Mouse (Mus musculus) forebrain, postnatal 0 days (tissue): Measurements from ENCODE around the gene Sgms1. TPM values are rescaled to one million over a fixed set of nuclear protein-coding genes. Genes with fewer than 3 reads are reported as not detected.

Source experiments
- ATAC-seq: fragments of 200-750 bp; cut with Nextera tagmentation; 2 replicates; pipeline ENCODE4 v1.8.0; 2017; ENCODE audit warnings: mild to moderate bottlenecking, moderate library complexity
- DNase-seq: peaks from one replicate; pipeline ENCODE4 v3.0.0-alpha.2; 2015
- H3K27ac ChIP-seq: fragments of 300-500 bp; sonication (generic); 2 replicates; pipeline ENCODE4 v1.5.1; 2014; ENCODE audit warnings: low read depth, mild to moderate bottlenecking, antibody characterized with exemption, low read length, moderate library complexity, mixed read lengths
- H3K27me3 ChIP-seq: fragments of 300-500 bp; sonication (generic); 2 replicates; pipeline ENCODE4 v1.6.1; 2014; ENCODE audit warnings: mild to moderate bottlenecking, low read length, mixed read lengths; ENCODE audit not compliant: insufficient read depth
- H3K36me3 ChIP-seq: fragments of 300-500 bp; sonication (generic); 2 replicates; pipeline ENCODE4 v1.6.1; 2014; ENCODE audit warnings: mild to moderate bottlenecking, moderate library complexity; ENCODE audit not compliant: insufficient read depth
- H3K4me1 ChIP-seq: fragments of 300-500 bp; sonication (generic); 2 replicates; pipeline ENCODE4 v1.6.1; 2014; ENCODE audit warnings: antibody characterized with exemption; ENCODE audit not compliant: insufficient read depth
- H3K4me2 ChIP-seq: fragments of 300-500 bp; sonication (generic); 2 replicates; pipeline ENCODE4 v1.6.1; 2014; ENCODE audit warnings: low read depth, mild to moderate bottlenecking, moderate library complexity
- H3K4me3 ChIP-seq: fragments of 300-500 bp; sonication (generic); 2 replicates; pipeline ENCODE4 v1.5.1; 2014; ENCODE audit warnings: low read depth, low read length, mixed read lengths
- H3K9ac ChIP-seq: fragments of 300-500 bp; sonication (generic); 2 replicates; pipeline ENCODE4 v1.6.1; 2014; ENCODE audit warnings: mild to moderate bottlenecking
- H3K9me3 ChIP-seq: fragments of 300-500 bp; sonication (generic); 2 replicates; pipeline ENCODE4 v1.6.1; 2016; ENCODE audit warnings: low read length
- CTCF ChIP-seq: sonication (generic); IDR thresholded peaks from 2 replicates; pipeline ENCODE4 v1.5.1; 2016; ENCODE audit warnings: antibody characterized with exemption, control low read depth, low read depth
- WGBS: fragments of 180-500 bp; shearing (Covaris S2); extraction: QIAGEN DNeasy Blood & Tissue Kit; methylation state at CpG from one replicate; pipeline ENCODE4 v1.1.7; 2014; 5-methylcytosine and 5-hydroxymethylcytosine counted together
- polyA plus RNA-seq: library from polyadenylated mRNA; unstranded; fragments of >200 nt; fragmentation: Nextera tagmentation; extraction: Ambion mirVana; gene quantifications from 2 replicates; pipeline ENCODE4 v1.2.1, GENCODE M21; 2015
- total RNA-seq: library from RNA; depleted of rRNA; stranded (reverse); fragments of >200 nt; gene quantifications from 2 replicates; pipeline ENCODE4 v1.2.3, GENCODE M21; 2014

Gene Sgms1
- total and polyA plus RNA-seq, 2 experiments from 2014 or later = 17.0 to 27.2 TPM

GRCm38 (mm10) chr19:32292782-32293776, 96.4 kb downstream of the Sgms1 start:
- no peak overlapping the region for H3K4me3 ChIP-seq
- no peak for TF ChIP-seq CTCF
- no peaks in the 10 kb centered on the region for H3K4me1 ChIP-seq
- no peak overlapping the region for H3K9ac ChIP-seq
- WGBS = 87% methylated on average over 12 of the region's 12 CpGs
- H3K36me3 ChIP-seq = no peaks in the 10 kb centered on the region
- H3K27ac ChIP-seq = no peak overlapping the region
- DNase-seq = no peak
- no peak overlapping the region for H3K4me2 ChIP-seq
- no peaks in the 10 kb centered on the region for H3K27me3 ChIP-seq
- no peaks in the 10 kb centered on the region for H3K9me3 ChIP-seq
- ATAC-seq = no peak

- no peak for TF ChIP-seq CTCF
- DNase-seq = peak; percentile 38
- WGBS = 52% methylated on average over 12 of the region's 12 CpGs
- Histone ChIP-seq H3K4me1 (no peaks in the 10 kb centered on the region), H3K27ac (no peak overlapping the region), H3K9ac (no peak overlapping the region), H3K4me3 (no peak overlapping the region), H3K27me3 (no peaks in the 10 kb centered on the region), H3K36me3 (no peaks in the 10 kb centered on the region), H3K4me2 (no peak overlapping the region), H3K9me3 (no peaks in the 10 kb centered on the region)
- peak; percentile 36 for ATAC-seq
These were observed 97.3 kb downstream of the Sgms1 start for GRCm38 (mm10) chr19:32292067-32292739.

DNA sequence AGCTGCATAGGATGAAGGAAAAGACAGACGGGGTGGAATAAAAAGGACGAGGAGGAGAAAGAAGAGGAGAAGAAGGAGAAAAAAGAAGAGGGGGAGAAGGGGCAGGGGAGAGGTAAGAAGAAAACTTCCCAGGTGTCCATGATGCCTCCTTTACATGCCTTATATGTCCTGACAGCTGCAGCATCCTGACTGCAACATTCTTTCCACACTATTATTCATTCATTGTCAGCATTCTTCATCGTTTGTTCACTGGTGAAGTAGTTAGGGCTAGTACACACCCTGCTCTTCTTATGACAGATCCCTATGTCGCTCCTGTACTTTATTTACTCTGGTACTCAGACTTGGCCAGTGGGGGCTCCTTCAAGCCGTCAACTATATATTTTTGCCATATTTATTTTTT, 98.4 kb downstream of the Sgms1 start:
- Histone ChIP-seq H3K4me2 (no peak overlapping the region), H3K9ac (no peak overlapping the region), H3K4me1 (no peaks in the 10 kb centered on the region), H3K27me3 (no peaks in the 10 kb centered on the region), H3K36me3 (no peaks in the 10 kb centered on the region), H3K9me3 (no peaks in the 10 kb centered on the region), H3K4me3 (no peak overlapping the region), H3K27ac (no peak overlapping the region)
- ATAC-seq (no peak), DNase-seq (no peak)
- no peak for TF ChIP-seq CTCF
- WGBS = 91% methylated on average over 5 of the region's 5 CpGs

GRCm38 (mm10) chr19:32288895-32289294, 100.6 kb downstream of the Sgms1 start:
- H3K27ac ChIP-seq = no peak overlapping the region
- TF ChIP-seq CTCF = no peak
- H3K27me3 ChIP-seq = no peaks in the 10 kb centered on the region
- DNase-seq (no peak), ATAC-seq (no peak)
- H3K4me1 ChIP-seq = no peaks in the 10 kb centered on the region
- no peaks in the 10 kb centered on the region for H3K36me3 ChIP-seq
- no peak overlapping the region for H3K4me2 ChIP-seq
- H3K4me3 ChIP-seq = no peak overlapping the region
- 69% methylated on average over 5 of the region's 5 CpGs for WGBS
- H3K9ac ChIP-seq = no peak overlapping the region
- H3K9me3 ChIP-seq = no peaks in the 10 kb centered on the region

DNA sequence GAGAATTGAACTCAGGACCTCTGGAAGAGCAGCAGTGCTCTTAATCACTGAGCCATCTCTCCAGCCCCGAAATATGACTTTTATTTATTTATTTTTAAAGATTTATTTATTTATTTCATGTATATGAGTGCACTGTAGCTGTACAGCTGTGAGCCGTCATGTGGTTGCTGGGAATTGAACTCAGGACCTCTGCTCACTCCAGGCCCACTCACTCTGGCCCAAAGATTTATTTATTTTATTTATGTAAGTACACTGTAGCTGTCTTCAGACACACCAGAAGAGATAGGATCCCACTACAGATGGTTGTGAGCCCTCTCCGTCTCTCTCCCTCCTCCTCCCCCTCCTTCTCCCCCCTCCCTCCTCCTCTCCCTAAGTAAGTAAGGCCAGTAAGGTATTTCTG, 101.7 kb downstream of the Sgms1 start:
- no peak for DNase-seq
- H3K4me3 ChIP-seq = no peak overlapping the region
- H3K27me3 ChIP-seq = no peaks in the 10 kb centered on the region
- H3K27ac ChIP-seq = no peak overlapping the region
- no peaks in the 10 kb centered on the region for H3K9me3 ChIP-seq
- no peak overlapping the region for H3K9ac ChIP-seq
- no peaks in the 10 kb centered on the region for H3K36me3 ChIP-seq
- ATAC-seq = no peak
- H3K4me2 ChIP-seq = no peak overlapping the region
- no peaks in the 10 kb centered on the region for H3K4me1 ChIP-seq
- TF ChIP-seq CTCF = no peak
- WGBS = 75% methylated on average over 3 of the region's 3 CpGs

DNA sequence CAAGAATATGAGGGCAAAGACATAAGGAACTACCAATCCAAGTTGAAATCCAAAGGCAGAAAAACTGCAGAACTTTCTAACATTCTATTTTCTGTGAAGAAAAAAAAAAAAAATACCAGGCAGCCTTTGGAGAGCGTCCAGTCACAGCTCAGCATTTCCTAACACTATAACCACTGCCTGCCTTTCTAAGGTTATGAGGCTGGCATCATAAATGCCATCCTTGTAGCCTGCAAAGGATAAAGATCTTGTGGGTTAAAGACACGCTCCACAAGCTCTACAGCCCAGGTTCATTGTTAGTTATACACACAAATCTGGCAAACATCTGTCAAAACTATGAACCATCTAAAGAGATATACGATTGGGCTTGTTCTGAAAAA, 104.1 kb downstream of the Sgms1 start:
- 88% methylated on average over 3 of the region's 3 CpGs for WGBS
- no peak overlapping the region for H3K27ac ChIP-seq
- H3K36me3 ChIP-seq = no peaks in the 10 kb centered on the region
- H3K9me3 ChIP-seq = no peaks in the 10 kb centered on the region
- no peak overlapping the region for H3K4me3 ChIP-seq
- no peak for ATAC-seq
- no peaks in the 10 kb centered on the region for H3K27me3 ChIP-seq
- no peak for TF ChIP-seq CTCF
- no peak overlapping the region for H3K4me2 ChIP-seq
- no peak overlapping the region for H3K9ac ChIP-seq
- no peaks in the 10 kb centered on the region for H3K4me1 ChIP-seq
- DNase-seq = no peak
